Mouse (Mus musculus) adrenal gland, postnatal 36 days (tissue): Measurements from ENCODE around the gene Asic2. TPM values are rescaled to one million over a fixed set of nuclear protein-coding genes. Genes with fewer than 3 reads are reported as not detected.

Experiments used
- DNase-seq, 2 experiments: peaks; one replicate each; pipeline ENCODE4 v3.0.0; 2021; ENCODE audit warnings: mixed read lengths in 1 of 2
- total RNA-seq, 2 experiments: library from RNA; stranded (reverse); gene quantifications; 2 replicates each; pipeline ENCODE4 v1.2.3; 2021

Gene Asic2
- total RNA-seq, 2 experiments from 2014 or later: 1.7 TPM

DNA sequence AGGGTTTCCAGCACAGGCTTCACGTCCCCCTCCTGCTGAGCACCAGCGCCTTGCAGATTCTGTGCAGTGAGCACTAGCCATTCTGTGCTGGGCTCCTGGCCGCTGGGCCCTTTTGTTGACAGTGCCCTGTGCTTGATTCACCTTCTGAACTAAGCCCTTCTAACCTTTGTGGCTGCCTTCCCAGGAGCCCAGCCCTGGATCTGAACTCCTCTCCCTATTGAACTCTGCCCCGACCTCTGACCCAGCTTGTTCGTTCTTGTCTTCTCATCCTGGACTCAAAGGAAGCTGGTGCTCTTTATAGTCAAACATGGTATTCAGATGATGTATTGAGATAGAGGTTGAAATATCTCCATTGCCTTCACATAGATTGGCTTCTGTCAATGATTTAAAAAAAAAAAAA lies 1120.1 kb downstream of the Asic2 start:
- no peak for DNase-seq

- DNase-seq: no peak
Measured at GRCm38 (mm10) chr11:80846115-80846514, 1122.1 kb downstream of the Asic2 start.

GRCm38 (mm10) chr11:80845486-80845885 lies 1122.8 kb downstream of the Asic2 start:
- no peak for DNase-seq

DNA sequence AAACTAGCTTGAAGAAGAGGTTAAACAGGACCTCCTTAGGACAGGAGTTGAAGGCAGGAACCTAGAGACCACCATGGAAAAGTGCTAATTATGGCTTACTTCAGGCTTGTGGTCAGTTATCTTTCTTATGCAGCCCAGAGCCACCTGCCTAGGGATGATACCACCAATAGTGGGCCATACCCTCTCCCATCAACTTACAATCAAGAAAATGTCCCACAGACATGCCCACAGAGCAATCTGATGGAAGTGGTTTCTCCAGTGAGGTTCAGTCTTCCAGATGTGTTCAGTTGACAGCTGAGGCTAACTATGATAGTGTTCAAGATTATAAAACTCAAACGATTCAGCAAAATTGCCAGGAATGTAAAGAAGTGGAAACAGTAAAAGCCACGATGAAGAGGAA lies 1124.8 kb downstream of the Asic2 start:
- DNase-seq: no peak

GRCm38 (mm10) chr11:80838724-80839123 lies 1129.5 kb downstream of the Asic2 start:
- DNase-seq: no peak

DNA sequence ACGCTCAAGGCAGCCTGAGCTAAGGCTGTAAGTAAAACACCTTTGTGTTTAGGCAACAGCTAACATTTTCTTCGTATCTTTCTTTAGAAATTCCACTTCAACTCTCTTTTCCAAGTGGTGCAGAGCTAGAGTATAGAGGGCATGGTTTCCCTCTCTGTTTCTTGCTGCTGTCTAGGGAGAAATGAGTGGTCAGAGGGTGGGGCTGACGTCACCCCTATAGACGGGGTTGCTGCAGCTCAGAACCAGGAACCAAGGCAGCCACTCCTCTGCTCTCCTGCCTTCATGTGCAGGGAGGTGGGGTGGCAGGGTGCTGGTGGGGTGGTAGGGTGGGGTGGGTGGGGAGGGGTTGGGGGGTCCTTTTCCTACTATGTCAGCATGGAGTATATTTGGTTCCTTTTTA lies 1132.4 kb downstream of the Asic2 start:
- DNase-seq: no peak

DNA sequence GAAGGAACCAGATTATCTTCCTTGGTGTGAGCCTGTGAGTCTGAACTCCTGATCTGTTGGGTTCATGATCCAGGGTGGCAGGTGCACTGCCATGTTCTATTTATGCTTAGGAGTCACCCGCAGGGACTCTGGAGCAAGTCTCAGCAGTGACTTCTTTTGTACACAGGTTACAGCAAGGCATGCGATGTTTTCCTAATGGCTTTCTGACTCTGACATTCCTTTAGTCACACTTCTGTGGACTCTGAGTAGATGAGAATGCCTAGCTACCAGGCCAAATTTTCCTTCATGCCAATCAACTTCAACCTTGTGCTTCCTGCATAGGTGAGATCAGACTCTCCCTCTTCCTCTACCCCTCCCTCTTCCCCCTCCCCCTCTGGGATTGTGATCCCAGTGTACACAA lies 1132.9 kb downstream of the Asic2 start:
- DNase-seq: no peak

Other genes starting within 250 kb of the Asic2 start
- gene 5530401A14Rik, start 107.8 kb downstream of the Asic2 start, total RNA-seq: under 1 TPM; 0.07 to 0.10 TPM
- gene Ccl2, start 67.1 kb upstream of the Asic2 start, total RNA-seq: 1 to 10 TPM; 1.2 to 1.3 TPM
- not detected for gene Gm17268, start 70.1 kb upstream of the Asic2 start, total RNA-seq
- 1 to 10 TPM in 1 of 2 experiments, under 1 TPM in 1; 0.95 to 1.9 TPM for gene Ccl7, start 77.3 kb upstream of the Asic2 start, total RNA-seq
- 1 to 10 TPM; 4.2 to 7.5 TPM for gene Ccl11, start 89.4 kb upstream of the Asic2 start, total RNA-seq
- not detected for gene Ccl12, start 133.4 kb upstream of the Asic2 start, total RNA-seq
- under 1 TPM in 1 of 2 experiments, not detected in 1; 0.70 TPM for gene Ccl8, start 146.7 kb upstream of the Asic2 start, total RNA-seq